Mouse (Mus musculus): ENCODE results near the gene Hdac9. TPM values are rescaled to one million over a fixed set of nuclear protein-coding genes. Genes with fewer than 3 reads are reported as not detected.

Gene Hdac9
- polyA plus RNA-seq, 1 experiment from 2014 or later, result 5.5 TPM

DNA sequence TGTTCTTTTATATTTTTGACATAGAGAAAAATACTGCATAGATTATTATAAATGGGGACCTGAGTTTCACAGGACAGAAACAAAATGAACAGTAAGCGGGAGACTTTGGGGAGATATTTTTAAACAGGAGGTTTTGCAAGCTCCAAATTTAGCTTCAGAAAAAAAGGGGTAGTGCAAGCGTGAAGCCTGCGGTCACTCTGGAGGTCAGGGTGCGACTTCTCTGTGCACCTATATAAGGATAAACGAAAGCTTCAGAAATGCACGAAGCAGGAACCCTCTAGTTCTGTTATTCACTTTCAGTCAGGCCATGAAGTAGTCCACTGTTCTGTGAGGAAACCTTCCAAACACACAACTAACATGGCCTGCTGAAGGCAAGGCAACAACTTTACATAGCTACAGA is 133.3 kb downstream of the Hdac9 start:
- Histone ChIP-seq H3K9ac (ENCODE audit: low read length) (no peak overlapping the region), H3K27me3 (ENCODE audit: control insufficient read depth, insufficient read depth, low read length) (no peaks in the 10 kb centered on the region), H3K4me3 (ENCODE audit: low read depth, low read length) (no peak overlapping the region), H3K4me2 (ENCODE audit: low read depth, severe bottlenecking) (no peak overlapping the region), H3K4me1 (ENCODE audit: control insufficient read depth, insufficient read depth, low read length) (no peaks in the 10 kb centered on the region), H3K36me3 (ENCODE audit: control insufficient read depth, insufficient read depth, low read length) (no peaks in the 10 kb centered on the region), H3K9me3 (ENCODE audit: control insufficient read depth, low read length) (no peaks in the 10 kb centered on the region), H3K27ac (replicated peaks; ENCODE audit: low read depth, low read length) (no peak overlapping the region)
- ATAC-seq (ENCODE audit: insufficient number of reproducible peaks, low FRiP score, low TSS enrichment, low read depth) (no peak), DNase-seq (ENCODE audit: low spot score) (no peak)
- 91% methylated on average over 6 of the region's 6 CpGs for WGBS

DNA sequence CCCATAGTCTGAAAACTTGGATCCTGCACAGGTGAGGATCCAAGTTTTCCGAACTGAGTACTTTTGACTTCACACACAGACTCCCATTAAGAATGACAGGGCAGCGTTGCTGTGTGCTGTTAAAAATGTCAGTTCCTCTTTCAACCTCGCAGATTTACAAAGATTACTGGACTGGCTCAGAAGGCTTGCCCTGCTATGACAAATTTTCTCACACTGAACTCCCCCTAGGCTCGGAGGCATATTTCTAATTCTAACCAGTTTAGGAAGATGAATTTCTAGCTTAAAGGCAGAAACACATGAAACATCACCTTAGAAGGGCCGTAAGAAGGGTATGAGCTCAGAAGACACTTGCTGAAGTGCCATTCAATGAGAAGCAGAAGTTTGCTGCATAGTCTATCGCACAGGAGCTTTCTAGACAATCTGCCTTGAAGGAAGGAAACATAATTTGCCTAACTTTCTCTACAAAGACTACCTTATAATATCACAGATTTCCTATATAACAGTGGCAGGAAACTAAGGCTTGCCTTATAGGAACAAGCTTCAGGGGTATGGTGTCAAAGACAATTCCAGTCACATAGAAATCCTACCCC is 137.4 kb downstream of the Hdac9 start:
- DNase-seq (ENCODE audit: low spot score) (no peak), ATAC-seq (ENCODE audit: insufficient number of reproducible peaks, low FRiP score, low TSS enrichment, low read depth) (no peak)
- Histone ChIP-seq H3K9me3 (ENCODE audit: control insufficient read depth, low read length) (no peaks in the 10 kb centered on the region), H3K4me3 (ENCODE audit: low read depth, low read length) (no peak overlapping the region), H3K9ac (ENCODE audit: low read length) (no peak overlapping the region), H3K4me2 (ENCODE audit: low read depth, severe bottlenecking) (no peak overlapping the region), H3K36me3 (ENCODE audit: control insufficient read depth, insufficient read depth, low read length) (no peaks in the 10 kb centered on the region), H3K4me1 (ENCODE audit: control insufficient read depth, insufficient read depth, low read length) (no peaks in the 10 kb centered on the region), H3K27ac (replicated peaks; ENCODE audit: low read depth, low read length) (no peak overlapping the region), H3K27me3 (ENCODE audit: control insufficient read depth, insufficient read depth, low read length) (no peaks in the 10 kb centered on the region)
- 83% methylated on average over 6 of the region's 6 CpGs for WGBS

DNA sequence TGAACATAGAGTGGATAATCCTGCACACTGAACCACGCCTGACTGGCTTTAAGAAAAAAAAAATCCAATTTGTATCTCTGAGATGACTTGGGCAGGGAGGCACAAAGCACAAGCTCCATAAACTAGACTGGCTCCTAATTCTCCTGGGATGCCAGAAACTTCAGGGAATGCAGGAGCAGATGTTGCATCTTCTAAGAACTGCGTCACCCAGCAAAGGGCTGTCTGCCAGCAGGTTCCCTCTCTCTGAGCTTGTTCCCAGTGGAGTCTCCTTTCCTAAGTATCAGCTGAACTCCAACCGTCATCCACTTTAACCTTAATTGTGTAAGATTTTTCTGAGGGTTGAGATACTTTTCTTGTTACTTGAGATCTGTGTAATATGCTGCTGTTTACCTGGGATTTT is 140.7 kb downstream of the Hdac9 start:
- WGBS, result 73% methylated on average over 3 of the region's 3 CpGs
- ATAC-seq (ENCODE audit: insufficient number of reproducible peaks, low FRiP score, low TSS enrichment, low read depth), result no peak
- no peak overlapping the region for H3K9ac ChIP-seq (ENCODE audit: low read length)
- H3K27ac ChIP-seq (replicated peaks; ENCODE audit: low read depth, low read length), result no peak overlapping the region
- H3K4me3 ChIP-seq (ENCODE audit: low read depth, low read length), result no peak overlapping the region
- no peaks in the 10 kb centered on the region for H3K4me1 ChIP-seq (ENCODE audit: control insufficient read depth, insufficient read depth, low read length)
- no peak for DNase-seq (ENCODE audit: low spot score)
- H3K27me3 ChIP-seq (ENCODE audit: control insufficient read depth, insufficient read depth, low read length), result no peaks in the 10 kb centered on the region
- no peak overlapping the region for H3K4me2 ChIP-seq (ENCODE audit: low read depth, severe bottlenecking)
- no peaks in the 10 kb centered on the region for H3K36me3 ChIP-seq (ENCODE audit: control insufficient read depth, insufficient read depth, low read length)
- H3K9me3 ChIP-seq (ENCODE audit: control insufficient read depth, low read length), result no peaks in the 10 kb centered on the region

DNA sequence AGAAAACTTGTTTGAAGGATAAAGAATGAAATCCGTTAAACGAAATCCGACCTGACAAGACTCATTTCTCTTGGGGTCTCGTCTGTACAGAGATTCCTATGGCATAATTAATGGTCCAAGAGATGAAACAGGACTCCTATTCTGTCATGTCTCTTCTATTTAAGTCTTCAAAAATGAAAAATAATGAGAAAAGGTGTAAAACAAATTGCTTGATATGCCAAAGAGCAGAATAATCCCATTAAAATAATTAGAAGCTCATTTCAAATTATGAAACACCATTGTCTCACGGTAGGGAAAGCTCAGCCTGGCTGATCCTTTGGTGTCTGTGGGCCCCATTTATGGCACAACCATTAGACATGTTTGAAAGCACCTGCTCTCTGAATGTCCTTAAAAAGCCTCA is 142.8 kb downstream of the Hdac9 start:
- 64% methylated on average over 5 of the region's 5 CpGs for WGBS
- H3K27ac ChIP-seq (replicated peaks; ENCODE audit: low read depth, low read length), result no peak overlapping the region
- no peaks in the 10 kb centered on the region for H3K9me3 ChIP-seq (ENCODE audit: control insufficient read depth, low read length)
- DNase-seq (ENCODE audit: low spot score), result no peak
- ATAC-seq (ENCODE audit: insufficient number of reproducible peaks, low FRiP score, low TSS enrichment, low read depth), result no peak
- no peak overlapping the region for H3K4me3 ChIP-seq (ENCODE audit: low read depth, low read length)
- no peak overlapping the region for H3K4me2 ChIP-seq (ENCODE audit: low read depth, severe bottlenecking)
- no peak overlapping the region for H3K9ac ChIP-seq (ENCODE audit: low read length)
- no peaks in the 10 kb centered on the region for H3K36me3 ChIP-seq (ENCODE audit: control insufficient read depth, insufficient read depth, low read length)
- no peaks in the 10 kb centered on the region for H3K27me3 ChIP-seq (ENCODE audit: control insufficient read depth, insufficient read depth, low read length)
- no peaks in the 10 kb centered on the region for H3K4me1 ChIP-seq (ENCODE audit: control insufficient read depth, insufficient read depth, low read length)

DNA sequence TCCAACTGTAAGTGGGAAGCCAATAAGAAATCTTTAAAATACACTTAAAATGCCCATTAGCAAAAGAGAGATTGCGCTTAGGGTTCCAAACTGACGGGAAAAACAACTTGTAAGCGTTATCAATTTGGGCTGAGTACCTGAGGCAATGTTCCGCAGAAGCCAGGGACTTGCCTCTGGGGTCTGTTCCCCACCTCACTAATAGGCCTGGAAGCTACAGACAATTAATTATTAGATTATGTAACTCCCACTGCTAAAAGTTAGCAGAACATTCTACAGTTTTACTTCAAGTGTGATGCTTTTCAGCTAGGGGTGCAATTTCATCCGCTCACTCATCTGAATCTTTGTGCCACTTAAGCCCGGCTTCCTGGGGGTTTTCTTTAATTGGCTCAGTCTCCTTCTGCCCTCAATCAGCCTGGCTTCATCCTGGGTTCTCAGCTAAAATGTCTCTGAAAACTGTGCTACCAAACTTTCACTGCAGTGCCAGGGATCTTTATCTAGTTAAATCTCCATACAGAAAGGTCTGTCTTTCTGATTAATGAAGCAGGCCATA is 149.6 kb downstream of the Hdac9 start:
- Histone ChIP-seq H3K4me3 (ENCODE audit: low read depth, low read length) (no peak overlapping the region), H3K27ac (replicated peaks; ENCODE audit: low read depth, low read length) (no peak overlapping the region), H3K9ac (ENCODE audit: low read length) (no peak overlapping the region), H3K27me3 (ENCODE audit: control insufficient read depth, insufficient read depth, low read length) (no peaks in the 10 kb centered on the region), H3K4me2 (ENCODE audit: low read depth, severe bottlenecking) (no peak overlapping the region), H3K36me3 (ENCODE audit: control insufficient read depth, insufficient read depth, low read length) (no peaks in the 10 kb centered on the region), H3K9me3 (ENCODE audit: control insufficient read depth, low read length) (no peaks in the 10 kb centered on the region), H3K4me1 (ENCODE audit: control insufficient read depth, insufficient read depth, low read length) (no peaks in the 10 kb centered on the region)
- DNase-seq (ENCODE audit: low spot score) (no peak), ATAC-seq (ENCODE audit: insufficient number of reproducible peaks, low FRiP score, low TSS enrichment, low read depth) (no peak)
- 75% methylated on average over 6 of the region's 6 CpGs for WGBS

DNA sequence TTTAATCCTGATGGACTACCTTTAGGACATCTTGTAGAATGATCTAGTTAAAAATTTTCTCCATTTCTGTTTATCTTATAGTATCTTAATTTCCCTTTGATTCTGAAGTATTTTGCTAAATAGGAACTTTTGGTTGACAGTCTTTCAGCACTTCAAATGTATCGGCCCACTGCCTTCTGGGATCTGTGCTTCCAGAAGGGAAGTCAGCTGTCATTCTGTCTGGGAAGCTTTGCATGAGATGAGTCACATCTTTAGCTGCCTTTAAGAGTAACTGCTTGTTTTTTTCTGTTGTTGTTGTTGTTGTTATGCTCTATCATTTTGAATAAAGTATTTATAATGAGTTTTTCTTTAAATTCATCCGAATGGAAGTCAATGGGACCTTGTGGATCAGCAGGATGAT is 169.6 kb downstream of the Hdac9 start:
- Histone ChIP-seq H3K27me3 (ENCODE audit: control insufficient read depth, insufficient read depth, low read length) (no peaks in the 10 kb centered on the region), H3K4me2 (ENCODE audit: low read depth, severe bottlenecking) (no peak overlapping the region), H3K9ac (ENCODE audit: low read length) (no peak overlapping the region), H3K27ac (replicated peaks; ENCODE audit: low read depth, low read length) (no peak overlapping the region), H3K4me3 (ENCODE audit: low read depth, low read length) (no peak overlapping the region), H3K36me3 (ENCODE audit: control insufficient read depth, insufficient read depth, low read length) (no peaks in the 10 kb centered on the region), H3K4me1 (ENCODE audit: control insufficient read depth, insufficient read depth, low read length) (no peaks in the 10 kb centered on the region), H3K9me3 (ENCODE audit: control insufficient read depth, low read length) (no peaks in the 10 kb centered on the region)
- WGBS, result 81% methylated on average over 2 of the region's 2 CpGs
- no peak for ATAC-seq (ENCODE audit: insufficient number of reproducible peaks, low FRiP score, low TSS enrichment, low read depth)
- no peak for DNase-seq (ENCODE audit: low spot score)

DNA sequence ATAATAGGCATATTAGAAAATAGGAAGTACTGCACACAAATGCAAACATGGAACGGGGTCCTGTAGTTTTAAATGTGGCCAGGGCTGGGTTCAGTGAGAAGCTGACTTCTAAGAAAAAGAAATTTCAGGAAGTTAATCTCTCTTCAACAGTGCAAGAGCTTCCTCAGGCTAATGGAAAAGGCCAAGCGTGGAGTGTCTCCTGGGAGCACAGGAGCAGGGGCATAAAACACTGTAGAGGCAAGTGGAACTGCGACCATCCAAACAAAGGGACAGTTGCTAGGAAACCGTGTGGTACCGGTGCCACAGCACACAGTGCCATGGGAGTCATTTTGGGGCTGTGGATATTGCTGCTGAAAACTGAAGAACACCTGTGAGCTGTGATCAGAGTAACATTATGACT is 191.7 kb downstream of the Hdac9 start:
- no peaks in the 10 kb centered on the region for H3K9me3 ChIP-seq (ENCODE audit: control insufficient read depth, low read length)
- H3K36me3 ChIP-seq (ENCODE audit: control insufficient read depth, insufficient read depth, low read length), result no peaks in the 10 kb centered on the region
- no peak for DNase-seq (ENCODE audit: low spot score)
- H3K4me1 ChIP-seq (ENCODE audit: control insufficient read depth, insufficient read depth, low read length), result no peaks in the 10 kb centered on the region
- no peak for ATAC-seq (ENCODE audit: insufficient number of reproducible peaks, low FRiP score, low TSS enrichment, low read depth)
- H3K9ac ChIP-seq (ENCODE audit: low read length), result no peak overlapping the region
- 85% methylated on average over 5 of the region's 5 CpGs for WGBS
- H3K27me3 ChIP-seq (ENCODE audit: control insufficient read depth, insufficient read depth, low read length), result no peaks in the 10 kb centered on the region
- no peak overlapping the region for H3K4me2 ChIP-seq (ENCODE audit: low read depth, severe bottlenecking)
- no peak overlapping the region for H3K4me3 ChIP-seq (ENCODE audit: low read depth, low read length)
- no peak overlapping the region for H3K27ac ChIP-seq (replicated peaks; ENCODE audit: low read depth, low read length)

DNA sequence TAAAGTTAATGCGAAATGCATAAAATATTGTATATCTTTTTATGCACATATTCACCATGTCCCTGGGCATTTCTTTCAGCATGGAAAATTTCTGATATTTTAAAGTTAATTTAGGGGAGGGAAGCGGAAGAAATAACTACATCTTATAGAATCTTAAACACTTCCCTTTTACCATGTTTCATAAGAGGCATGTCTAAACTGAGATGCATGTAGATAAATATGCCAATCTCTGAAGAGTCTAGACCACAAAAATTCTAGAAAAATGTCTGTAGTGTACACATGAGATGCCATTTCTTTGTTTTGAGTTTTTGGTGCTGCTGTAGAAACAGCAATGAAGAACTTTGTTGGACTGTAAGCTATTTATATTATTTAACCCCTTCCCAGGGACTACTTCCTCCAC is 192.6 kb downstream of the Hdac9 start:
- H3K4me2 ChIP-seq (ENCODE audit: low read depth, severe bottlenecking), result no peak overlapping the region
- WGBS, result 93% methylated on average over 2 of the region's 2 CpGs
- no peaks in the 10 kb centered on the region for H3K4me1 ChIP-seq (ENCODE audit: control insufficient read depth, insufficient read depth, low read length)
- H3K4me3 ChIP-seq (ENCODE audit: low read depth, low read length), result no peak overlapping the region
- no peaks in the 10 kb centered on the region for H3K27me3 ChIP-seq (ENCODE audit: control insufficient read depth, insufficient read depth, low read length)
- no peak overlapping the region for H3K9ac ChIP-seq (ENCODE audit: low read length)
- no peaks in the 10 kb centered on the region for H3K9me3 ChIP-seq (ENCODE audit: control insufficient read depth, low read length)
- no peaks in the 10 kb centered on the region for H3K36me3 ChIP-seq (ENCODE audit: control insufficient read depth, insufficient read depth, low read length)
- ATAC-seq (ENCODE audit: insufficient number of reproducible peaks, low FRiP score, low TSS enrichment, low read depth) (no peak), DNase-seq (ENCODE audit: low spot score) (no peak)
- H3K27ac ChIP-seq (replicated peaks; ENCODE audit: low read depth, low read length), result no peak overlapping the region

All from limb, embryonic 11.5 days (tissue).